Mouse (Mus musculus) A20 (cell line): ENCODE data around the gene Tmod4.

Source experiments
- DNase-seq: peaks from one replicate; pipeline ENCODE4 v3.0.0-alpha.2; 2011; ENCODE audit warnings: low read depth, low spot score

Gene Tmod4

DNA sequence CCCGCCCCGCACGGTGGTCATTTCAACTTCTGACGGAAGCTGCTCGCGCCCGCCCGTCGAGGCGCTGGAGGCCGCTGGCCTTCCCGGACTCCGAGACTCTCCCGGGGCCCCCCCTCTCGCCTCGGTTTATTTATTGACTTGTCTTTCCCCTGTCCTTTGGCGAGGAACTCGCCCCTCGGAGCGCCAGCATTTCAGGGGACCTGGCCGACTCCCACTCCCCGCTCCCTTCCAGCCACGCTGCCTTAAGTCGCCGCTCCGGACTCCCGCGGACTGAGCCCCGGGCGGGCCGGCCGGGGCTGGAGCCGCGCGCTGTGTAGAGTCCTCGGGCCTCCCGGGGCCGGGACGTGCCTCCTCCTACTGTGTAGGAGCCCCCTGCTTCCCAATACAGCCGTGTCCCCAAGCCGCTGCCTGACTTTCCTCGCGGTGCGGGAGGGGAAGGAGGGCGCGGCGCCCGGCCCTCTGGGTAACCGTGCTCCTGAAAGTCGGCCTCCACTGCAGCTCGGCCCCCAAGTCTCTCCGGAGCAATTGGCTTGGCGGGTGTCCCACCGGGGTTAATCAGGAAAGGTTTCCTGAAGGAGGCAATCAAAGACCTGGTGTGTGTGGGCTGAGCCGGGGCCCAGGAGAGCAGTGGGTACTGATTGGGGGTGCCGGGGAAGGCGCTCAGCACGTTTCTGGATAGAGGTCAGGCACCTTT is 49.1 kb downstream of the Tmod4 start:
- DNase-seq, result no peak

DNA sequence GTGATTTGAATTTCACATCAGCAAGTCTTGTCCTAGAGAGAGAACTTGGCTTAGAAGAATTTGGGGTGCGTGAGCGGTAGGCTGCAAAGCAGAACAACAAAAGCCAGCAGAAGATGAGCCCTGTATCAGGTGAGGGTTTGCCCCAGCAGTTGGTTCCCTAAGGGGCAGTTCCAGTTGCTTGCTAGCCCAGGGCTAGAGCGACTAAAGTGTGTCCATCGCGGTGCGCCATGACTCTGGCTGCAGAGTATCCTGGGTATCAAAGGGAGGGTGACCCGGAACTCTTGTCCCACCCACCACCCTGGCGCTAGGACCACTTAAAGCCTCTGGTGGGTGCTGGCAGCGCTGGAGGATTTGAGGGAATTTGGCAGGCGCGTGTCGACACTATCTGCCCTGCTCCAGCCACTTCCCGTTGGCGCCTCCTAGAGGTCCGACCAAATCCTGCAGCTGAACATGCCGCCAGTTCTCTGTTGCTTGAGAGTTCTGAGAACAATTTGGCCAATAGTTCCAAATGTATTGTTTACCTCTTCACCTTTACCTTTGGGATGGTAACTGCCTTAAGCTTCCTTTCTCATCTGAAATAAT is 49.8 kb downstream of the Tmod4 start:
- peak; percentile 59 for DNase-seq

DNA sequence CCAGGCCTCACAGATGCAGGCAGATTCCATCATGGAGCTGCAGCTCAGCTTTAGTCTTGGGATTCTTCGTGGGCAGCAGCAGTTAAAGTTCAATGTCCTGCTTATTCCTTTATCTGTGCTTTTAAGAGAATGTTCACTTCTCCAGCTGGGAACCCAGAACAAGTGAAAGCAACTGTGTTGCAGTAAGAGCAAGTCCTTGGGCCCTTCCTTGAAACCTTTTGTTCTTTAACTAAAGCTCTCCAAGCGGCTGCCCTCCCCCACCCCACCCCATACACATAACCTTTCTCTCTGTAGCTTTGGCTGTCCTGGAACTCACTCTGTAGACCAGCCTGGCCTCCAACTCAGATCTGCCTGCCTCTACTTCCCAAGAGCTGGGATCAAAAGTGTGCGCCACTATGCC is 52.2 kb downstream of the Tmod4 start:
- DNase-seq, result no peak

DNA sequence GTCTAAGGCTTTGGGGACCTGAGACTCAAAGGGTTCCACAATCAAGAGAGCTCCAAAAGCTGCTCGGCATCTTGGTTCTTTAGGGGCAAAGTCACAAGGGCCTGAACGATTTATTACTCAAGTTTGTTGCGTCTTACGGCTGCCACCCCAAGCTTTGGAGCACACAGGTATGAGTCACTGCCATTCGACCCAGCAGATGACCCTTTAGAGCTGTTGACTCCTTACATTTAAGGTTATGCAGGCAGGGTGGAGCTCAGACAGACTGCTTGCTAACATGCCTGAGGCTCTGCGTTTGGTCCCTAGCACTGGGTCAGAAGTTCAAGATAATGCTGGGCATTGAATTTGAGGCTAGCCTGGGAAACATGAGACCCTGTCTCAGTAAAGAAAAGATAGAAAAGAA is 53.3 kb downstream of the Tmod4 start:
- DNase-seq, result no peak
